ENCODE assay signal across 9 mouse cellular contexts in the genomic region with DNA sequence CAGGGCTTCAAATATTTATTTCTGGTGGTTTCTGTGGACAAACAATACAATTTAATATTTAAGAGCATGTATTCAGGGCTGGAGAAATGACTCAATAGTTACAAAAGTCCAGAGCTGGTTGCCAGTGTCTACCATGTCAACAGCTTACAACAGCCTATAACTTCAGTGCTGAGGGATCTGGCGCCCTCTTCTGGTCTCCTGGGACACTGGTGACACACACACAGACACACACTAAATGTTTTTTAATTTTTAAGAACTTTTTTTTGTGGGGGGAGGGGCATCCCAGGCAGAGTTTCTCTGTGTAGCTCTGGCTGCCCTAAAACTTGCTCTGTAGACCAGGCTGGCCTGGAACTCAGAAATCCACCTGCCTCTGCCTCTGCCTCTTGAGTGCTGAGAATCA. TPM values are rescaled to one million over a fixed set of nuclear protein-coding genes. Genes with fewer than 3 reads are reported as not detected.
DNase-seq lines count a peak whose midpoint lies in the region.
"Had no signal": no experiment of that assay in that cellular context is flagged by ENCODE, and none has a peak within 500 bp of the region (broad histone marks: within the 10 kb centered on the region; RNA-seq: fewer than 3 reads in every experiment).

No protein-coding gene starts in this region.

- H3K9me3 ChIP-seq in heart, embryonic 10.5 days, result no peaks in the 10 kb centered on the region

- H3K4me3 ChIP-seq in heart, embryonic 10.5 days, result no peak overlapping the region

- no peaks in the 10 kb centered on the region for H3K36me3 ChIP-seq in heart, embryonic 10.5 days

- 0% methylated on average over 1 of the region's 1 CpGs for WGBS in heart, embryonic 10.5 days

- H3K27ac ChIP-seq in heart, embryonic 10.5 days, result no peak overlapping the region

- H3K4me1 ChIP-seq in heart, embryonic 10.5 days, result peaks cover 12% of the 10 kb centered on the region

- peak; percentile 31 to 46 for DNase-seq in heart, adult 18-20 months
- no peak for DNase-seq in heart, embryonic 10.5 days (ENCODE audit: low spot score)
- peak; percentile 49 for DNase-seq in ovary, postnatal 36 days (ENCODE audit: low spot score)
- DNase-seq in ovary, postnatal 10 days (ENCODE audit: low spot score), result no peak
- peak; percentile 89 for DNase-seq in adrenal gland, postnatal 14 days
- peak; percentile 42 for DNase-seq in gastrocnemius, postnatal 10 days
- DNase-seq in lung, postnatal 36 days, result peak; percentile 80
- no peak for DNase-seq in layer of hippocampus, adult 9-10 months (ENCODE audit: low spot score)

- peaks cover 40% of the 10 kb centered on the region; the same call in 1 of the 2 replicates for H3K27me3 ChIP-seq in heart, embryonic 10.5 days (ENCODE audit: insufficient read depth, poor library complexity, severe bottlenecking)

RNA-seq across cellular contexts. Expression of a gene that starts 4.8 kb away (rescaled TPM):
- 1 to 10 TPM; 2.4 to 4.8 TPM for total RNA-seq in heart, adult 18-20 months (2021)
- polyA plus RNA-seq in heart, embryonic 10.5 days (2016; fragmentation: Nextera tagmentation; extraction: Ambion mirVana), result 5.3 and 6.6 TPM in 2 replicates
- 38.3 and 52.9 TPM in 2 replicates for total RNA-seq in adrenal gland, postnatal 14 days (2021)
- 10 to 100 TPM; 11.7 to 11.9 TPM for total RNA-seq in gastrocnemius, postnatal 10 days (2021)

RNA-seq across cellular contexts. Expression of a gene that starts 19.4 kb away (rescaled TPM):
- total RNA-seq in heart, adult 18-20 months (2021), result not detected
- polyA plus RNA-seq in heart, embryonic 10.5 days (2016; fragmentation: Nextera tagmentation; extraction: Ambion mirVana), result 0.06 TPM in 1 of 2 replicates, not detected in the other
- total RNA-seq in adrenal gland, postnatal 14 days (2021), result 2.6 and 3.4 TPM in 2 replicates
- under 1 TPM in 1 of 2 experiments, not detected in 1; 0.11 TPM for total RNA-seq in gastrocnemius, postnatal 10 days (2021)

RNA-seq across cellular contexts. Expression of a gene that starts 20.1 kb away (rescaled TPM):
- total RNA-seq in heart, adult 18-20 months (2021), result not detected
- not detected in 2 replicates for polyA plus RNA-seq in heart, embryonic 10.5 days (2016; fragmentation: Nextera tagmentation; extraction: Ambion mirVana)
- total RNA-seq in adrenal gland, postnatal 14 days (2021), result not detected in 2 replicates
- total RNA-seq in gastrocnemius, postnatal 10 days (2021), result not detected
- polyA plus RNA-seq: large intestine, adult 2 months had no signal

RNA-seq across cellular contexts. Expression of a gene that starts 26.5 kb away (rescaled TPM):
- total RNA-seq in heart, adult 18-20 months (2021), result 1 to 10 TPM; 5.0 to 8.2 TPM
- 31.5 and 34.4 TPM in 2 replicates for polyA plus RNA-seq in heart, embryonic 10.5 days (2016; fragmentation: Nextera tagmentation; extraction: Ambion mirVana)
- total RNA-seq in adrenal gland, postnatal 14 days (2021), result 35.1 and 37.9 TPM in 2 replicates
- total RNA-seq in gastrocnemius, postnatal 10 days (2021), result 1 to 10 TPM; 7.2 to 9.0 TPM

Comparison
In these comparisons a context has a peak if more than half of its experiments do, and no peak if none do; other contexts are left out.
1. DNase-seq: peak in heart, adult 18-20 months (2 of 2), ovary, postnatal 36 days (single experiment), adrenal gland, postnatal 14 days (single experiment), gastrocnemius, postnatal 10 days (single experiment) and lung, postnatal 36 days (single experiment); none in heart, embryonic 10.5 days (single experiment), ovary, postnatal 10 days (single experiment) and layer of hippocampus, adult 9-10 months (single experiment).